Mouse (Mus musculus) forebrain, embryonic 10.5 days (tissue): ENCODE measurements around the gene Gm5725. TPM values are rescaled to one million over a fixed set of nuclear protein-coding genes. Genes with fewer than 3 reads are reported as not detected.
"Not testable (repeated sequence)": the region's sequence is repeated elsewhere in the genome, so short reads cannot be mapped to it uniquely, and the experiment has no call there.

Experiments used
- DNase-seq: peaks from one replicate; pipeline ENCODE4 v3.0.0-alpha.2; 2017; ENCODE audit warnings: low spot score; ENCODE audit errors: extremely low spot score
- H3K27ac ChIP-seq: fragments of 300-500 bp; sonication (generic); 2 replicates; pipeline ENCODE4 v1.5.1; 2016; ENCODE audit warnings: mild to moderate bottlenecking
- H3K27me3 ChIP-seq: fragments of 300-500 bp; sonication (generic); 2 replicates; pipeline ENCODE4 v1.6.1; 2016; ENCODE audit warnings: mild to moderate bottlenecking; ENCODE audit not compliant: poor library complexity, severe bottlenecking
- H3K36me3 ChIP-seq: fragments of 300-500 bp; sonication (generic); replicated peaks from 2 replicates; pipeline ENCODE4 v1.6.1; 2016; ENCODE audit warnings: mild to moderate bottlenecking, moderate library complexity
- H3K4me1 ChIP-seq: fragments of 300-500 bp; sonication (generic); 2 replicates; pipeline ENCODE4 v1.6.1; 2016
- H3K4me3 ChIP-seq: fragments of 300-500 bp; sonication (generic); 2 replicates; pipeline ENCODE4 v1.5.1; 2016; ENCODE audit warnings: mild to moderate bottlenecking, moderate library complexity
- H3K9me3 ChIP-seq: fragments of 300-500 bp; sonication (generic); 2 replicates; pipeline ENCODE4 v1.6.1; 2016; ENCODE audit warnings: mild to moderate bottlenecking, moderate library complexity
- WGBS: fragments of 180-500 bp; shearing (Covaris S2); methylation state at CpG from one replicate; pipeline ENCODE4 v1.1.7; 2016; 5-methylcytosine and 5-hydroxymethylcytosine counted together
- polyA plus RNA-seq: library from polyadenylated mRNA; unstranded; fragments of >200 nt; fragmentation: Nextera tagmentation; extraction: Ambion mirVana; gene quantifications from 2 replicates; pipeline ENCODE4 v1.2.1, GENCODE M21; 2016

Gm5725 gene
- not detected in 2 replicates for polyA plus RNA-seq

DNA sequence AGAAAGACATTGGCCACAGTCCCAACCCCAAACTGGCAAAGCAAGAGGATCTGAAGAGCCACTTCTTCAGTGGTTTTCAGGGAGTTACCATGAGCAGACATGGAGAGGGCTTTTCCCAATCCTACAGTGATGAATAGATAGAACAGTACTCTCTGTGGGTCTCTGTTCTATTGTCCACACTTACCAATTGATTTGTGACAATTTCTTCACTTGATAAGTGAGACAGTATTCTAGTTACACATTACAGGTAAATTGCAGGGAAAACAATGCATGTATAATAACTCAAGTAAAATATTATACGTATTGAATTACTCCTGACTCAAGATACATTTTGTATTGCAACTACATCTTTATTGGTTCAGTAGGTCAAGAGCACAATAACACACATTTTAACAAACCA, at the start of gene Gm5725:
Gene Gm5725, minus strand, starts transcription at position 101 of the 400 bp plus-strand sequence.
- H3K27ac ChIP-seq, DNase-seq, H3K4me3 ChIP-seq, H3K36me3 ChIP-seq, H3K27me3 ChIP-seq, H3K9me3 ChIP-seq, H3K4me1 ChIP-seq: not testable (repeated sequence)
- no CpG with 5 or more reads among the region's 1 CpGs for WGBS

DNA sequence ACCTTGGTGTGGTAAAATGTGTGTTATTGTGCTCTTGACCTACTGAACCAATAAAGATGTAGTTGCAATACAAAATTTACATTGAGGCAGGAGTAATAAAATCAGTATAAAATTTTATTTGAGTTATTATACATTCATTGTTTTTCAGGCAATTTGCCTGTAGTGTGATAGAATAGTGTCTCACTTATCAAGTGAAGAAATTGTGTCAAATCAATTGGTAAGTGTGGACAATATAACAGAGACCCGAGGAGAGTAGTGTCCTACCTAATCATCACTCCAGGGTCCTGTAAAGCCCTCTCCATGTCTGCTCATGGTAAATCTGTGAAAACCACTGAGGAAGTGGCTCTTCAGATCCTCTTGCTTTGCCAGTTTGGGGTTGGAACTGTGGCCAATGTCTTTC, 12.0 kb downstream of the Gm5725 start, which contains the start of gene Vmn1r135:
Gene Vmn1r135, plus strand, starts transcription at position 301 of the 400 bp plus-strand sequence.
- H3K27ac ChIP-seq, DNase-seq, H3K4me1 ChIP-seq, H3K9me3 ChIP-seq, H3K4me3 ChIP-seq, H3K27me3 ChIP-seq, H3K36me3 ChIP-seq: not testable (repeated sequence)
- WGBS, result no CpG with 5 or more reads among the region's 1 CpGs

DNA sequence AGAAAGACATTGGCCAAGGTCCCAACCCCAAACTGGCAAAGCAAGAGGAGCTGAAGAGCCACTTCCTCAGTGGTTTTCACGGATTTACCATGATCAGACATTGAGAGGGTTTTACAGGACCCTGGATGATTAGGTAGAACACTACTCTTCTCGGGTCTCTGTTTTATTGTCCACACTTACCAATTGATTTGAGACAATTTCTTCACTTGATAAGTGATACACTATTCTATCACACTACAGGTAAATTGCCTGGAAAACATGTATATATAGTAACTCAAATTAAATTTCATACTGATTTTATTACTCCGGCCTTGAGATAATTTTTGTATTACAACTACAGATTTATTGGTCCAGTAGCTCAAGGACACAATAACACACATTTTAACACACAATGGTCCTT, 47.4 kb downstream of the Gm5725 start, which contains the start of gene Gm4177:
Gene Gm4177, minus strand, starts transcription at position 101 of the 400 bp plus-strand sequence.
- not testable (repeated sequence) for H3K4me1 ChIP-seq, H3K27ac ChIP-seq, H3K27me3 ChIP-seq, H3K36me3 ChIP-seq, H3K4me3 ChIP-seq, H3K9me3 ChIP-seq, DNase-seq
- no CpG with 5 or more reads among the region's 3 CpGs for WGBS

Other genes starting within 250 kb of the Gm5725 start
- not detected in 2 replicates for gene Vmn1r132, start 230.2 kb downstream of the Gm5725 start, polyA plus RNA-seq
- gene Gm4175, start 82.8 kb downstream of the Gm5725 start, polyA plus RNA-seq, result not detected in 2 replicates
- not detected in 2 replicates for gene Gm4177, start 47.5 kb downstream of the Gm5725 start, polyA plus RNA-seq
- not detected in 2 replicates for gene Vmn1r135, start 11.9 kb downstream of the Gm5725 start, polyA plus RNA-seq
- not detected in 2 replicates for gene Gm5891, start 77.0 kb upstream of the Gm5725 start, polyA plus RNA-seq
- gene Vmn1r137, start 150.3 kb upstream of the Gm5725 start, polyA plus RNA-seq, result not detected in 2 replicates
- not detected in 2 replicates for gene Vmn1r138, start 184.6 kb upstream of the Gm5725 start, polyA plus RNA-seq
- not detected in 2 replicates for gene Gm6176, start 212.0 kb upstream of the Gm5725 start, polyA plus RNA-seq
- gene Vmn1r139, start 224.8 kb upstream of the Gm5725 start, polyA plus RNA-seq, result not detected in 2 replicates